Mouse (Mus musculus) retina, adult 2 months (tissue): ENCODE data around the gene Capg.
"Not testable (repeated sequence)": the region's sequence is repeated elsewhere in the genome, so short reads cannot be mapped to it uniquely, and the experiment has no call there.

ENCODE experiments used
- DNase-seq: peaks from one replicate; pipeline ENCODE4 v3.0.0-alpha.2; 2012; ENCODE audit warnings: low read depth, low spot score

Gene Capg

DNA sequence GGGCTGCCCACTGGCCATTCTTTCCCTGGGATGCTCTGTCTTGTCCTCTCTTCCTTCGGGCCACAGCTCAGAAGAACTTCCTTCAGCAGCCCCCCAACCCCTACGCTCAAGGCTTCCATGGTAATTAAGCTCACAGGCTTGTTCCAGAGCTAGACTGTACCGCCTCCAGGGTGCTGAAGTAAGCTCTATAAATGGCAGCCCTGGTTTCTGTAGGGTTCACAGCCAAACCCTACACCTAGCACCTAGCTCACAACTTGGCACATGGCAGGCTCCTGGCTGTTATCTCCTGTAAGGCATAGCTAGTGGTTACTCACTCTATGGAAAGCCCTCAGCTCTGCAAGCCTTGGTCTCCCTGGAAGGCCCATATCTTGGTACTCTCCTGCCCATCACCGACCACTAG is 11.6 kb upstream of the Capg start:
- DNase-seq, result no peak

DNA sequence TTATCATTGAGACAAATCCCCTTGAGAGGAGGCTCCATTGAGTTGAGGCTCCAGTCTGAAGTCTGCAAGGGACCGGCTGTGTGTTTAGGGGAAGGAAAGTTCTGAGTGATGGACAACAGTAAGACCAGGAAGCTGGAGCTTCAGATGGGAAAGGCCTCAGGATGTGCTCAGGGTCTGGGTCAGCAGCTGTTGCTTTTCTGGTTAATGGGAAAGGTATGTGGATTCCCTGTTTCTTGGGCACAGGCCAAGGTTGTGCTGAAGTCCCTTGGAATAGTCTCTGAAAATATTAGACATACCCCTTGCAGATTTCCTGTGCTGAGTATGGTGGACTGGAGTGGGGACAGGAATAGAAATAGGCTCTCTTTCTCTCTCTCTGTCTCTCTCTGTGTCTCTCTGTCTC is 10.6 kb upstream of the Capg start:
- not testable (repeated sequence) for DNase-seq

GRCm38 (mm10) chr6:72534035-72534809 is 10.0 kb upstream of the Capg start:
- no peak for DNase-seq

GRCm38 (mm10) chr6:72535165-72535564 is 9.0 kb upstream of the Capg start:
- no peak for DNase-seq

GRCm38 (mm10) chr6:72537998-72538500 is 6.1 kb upstream of the Capg start:
- no peak for DNase-seq

DNA sequence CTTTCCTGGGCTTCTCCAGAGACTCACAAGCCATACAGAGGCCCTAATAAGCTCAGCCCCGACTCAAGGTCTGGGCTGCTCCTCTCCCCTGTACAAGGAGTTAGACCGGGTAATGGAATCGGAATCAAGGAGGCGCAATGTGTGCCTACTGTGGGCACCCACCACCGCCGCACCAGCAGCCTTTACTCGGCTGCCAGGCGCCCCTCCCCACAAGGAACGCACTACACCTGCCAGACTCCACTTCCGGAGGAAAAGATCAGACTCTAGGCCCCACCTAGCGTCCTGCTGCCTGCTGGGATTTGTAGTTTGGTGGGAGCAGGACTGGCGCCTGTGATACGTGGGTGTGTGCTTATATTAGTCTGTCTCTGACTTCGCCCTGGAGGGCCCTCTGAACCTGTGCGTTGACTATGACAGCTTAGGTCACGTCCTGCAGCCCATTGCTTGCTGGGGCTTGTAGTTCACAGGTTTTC is 5.6 kb upstream of the Capg start:
- DNase-seq, result peak; percentile 83

DNA sequence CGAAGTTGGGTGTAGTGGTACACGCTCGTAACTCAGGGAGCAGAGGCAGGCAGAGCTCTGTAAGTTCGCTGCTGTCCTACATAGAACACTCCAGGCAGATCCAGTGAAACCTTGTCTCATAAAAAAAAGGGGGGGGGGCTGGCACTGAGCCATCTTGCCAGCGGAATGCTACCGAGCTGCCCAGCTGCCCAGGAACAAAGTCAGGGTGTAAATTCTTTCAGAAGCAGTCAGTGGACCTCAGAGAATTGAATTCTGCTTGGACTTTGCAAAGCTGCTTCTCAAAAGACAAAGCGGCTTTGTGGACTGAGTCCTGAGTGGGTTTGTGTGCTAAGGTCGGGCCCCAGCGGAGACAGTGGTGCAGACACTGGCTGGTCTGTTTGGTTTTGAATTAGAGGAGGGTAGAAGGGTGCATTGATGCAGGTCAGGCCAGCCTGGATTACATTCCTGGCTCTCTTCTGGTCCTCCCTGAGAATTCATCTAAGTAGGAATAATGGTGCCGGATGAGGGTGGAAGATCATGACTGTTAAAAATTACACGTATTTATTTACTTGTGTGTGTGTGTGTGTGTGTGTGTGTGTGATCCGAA is 833 bp upstream of the Capg start:
- no peak for DNase-seq

DNA sequence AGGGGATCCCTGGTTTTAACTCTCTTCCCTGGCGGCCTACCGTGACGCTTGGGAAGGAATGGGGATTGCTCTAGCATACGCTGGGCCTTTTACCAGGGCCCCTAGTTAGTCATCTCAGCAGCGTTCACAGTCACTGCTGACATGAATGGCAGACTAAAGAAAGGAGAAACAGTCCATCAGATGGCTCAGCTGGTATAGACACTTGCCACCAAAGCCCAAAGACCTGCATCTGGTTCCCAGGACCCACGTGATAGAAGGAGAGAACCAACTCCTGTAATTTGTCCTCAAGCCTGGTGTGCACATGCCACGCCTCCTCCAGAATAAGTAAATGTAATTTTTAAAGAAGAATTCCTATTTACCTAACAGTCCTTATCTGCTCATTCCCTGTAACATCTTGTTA is 1.2 kb downstream of the Capg start:
- no peak for DNase-seq

DNA sequence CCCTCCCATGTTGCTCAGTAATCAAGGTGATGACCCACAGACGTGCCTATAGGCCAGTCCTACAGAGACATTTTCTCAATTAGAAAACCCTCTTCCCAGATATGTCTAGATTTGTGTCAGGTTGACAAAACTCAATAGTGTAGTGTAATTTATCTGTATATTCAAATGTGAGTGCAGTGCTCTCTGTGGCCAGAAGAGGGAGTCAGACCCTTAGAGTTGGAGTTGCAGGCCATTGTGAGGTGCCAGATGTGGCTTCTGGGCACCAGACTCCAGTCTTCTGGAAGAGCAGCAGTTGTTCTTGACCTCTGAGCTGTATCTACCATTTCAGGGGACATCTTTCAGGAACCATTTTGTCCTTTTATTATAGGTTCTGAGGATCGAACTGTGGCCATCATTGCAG is 2.9 kb downstream of the Capg start:
- DNase-seq, result no peak

DNA sequence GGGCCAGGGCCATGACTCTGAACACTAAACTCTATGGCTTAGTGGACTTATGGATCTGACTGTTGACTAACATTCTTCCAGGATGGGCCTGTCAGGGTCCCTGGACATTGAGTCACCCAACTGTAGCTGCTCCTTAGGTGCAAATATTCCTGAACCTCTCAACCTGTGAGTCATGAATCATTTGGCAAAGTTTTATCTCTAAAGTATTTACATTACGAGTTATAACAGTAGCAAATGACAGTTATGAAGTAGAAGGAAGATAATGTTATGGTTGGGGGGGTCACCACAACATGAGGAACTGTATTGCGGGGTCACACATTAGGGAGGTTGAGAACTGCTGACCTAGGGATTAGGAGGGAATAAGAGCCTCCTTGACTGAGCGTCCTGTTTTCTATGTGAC is 3.7 kb downstream of the Capg start:
- no peak for DNase-seq

- no peak for DNase-seq
Measured at GRCm38 (mm10) chr6:72549041-72549580, 4.9 kb downstream of the Capg start.

GRCm38 (mm10) chr6:72550025-72550424 is 5.8 kb downstream of the Capg start:
- DNase-seq, result no peak

- no peak for DNase-seq
Measured at GRCm38 (mm10) chr6:72550503-72551100, 6.4 kb downstream of the Capg start.

- DNase-seq, result no peak
Measured at GRCm38 (mm10) chr6:72552171-72553078, 8.2 kb downstream of the Capg start.

GRCm38 (mm10) chr6:72553079-72553412 is 8.9 kb downstream of the Capg start:
- DNase-seq, result no peak

DNA sequence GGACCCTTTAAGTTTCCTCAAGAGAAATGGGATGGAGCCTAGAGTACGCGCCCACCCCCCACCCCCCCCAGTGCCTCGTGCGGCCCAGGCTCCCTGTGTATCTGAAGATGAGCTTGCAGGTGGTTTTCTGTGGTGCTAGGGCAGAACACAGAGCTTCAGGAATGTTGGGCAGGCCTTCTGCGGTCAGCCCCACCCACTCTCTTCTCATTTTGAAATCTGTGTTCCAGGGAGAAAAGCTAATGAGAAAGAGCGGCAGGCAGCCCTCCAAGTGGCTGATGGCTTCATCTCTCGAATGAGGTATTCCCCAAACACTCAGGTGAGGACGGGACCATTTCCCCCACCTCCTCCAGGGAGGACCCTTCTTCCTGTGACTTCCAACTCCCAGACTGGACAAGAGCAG is 16.6 kb downstream of the Capg start:
- no peak for DNase-seq

DNA sequence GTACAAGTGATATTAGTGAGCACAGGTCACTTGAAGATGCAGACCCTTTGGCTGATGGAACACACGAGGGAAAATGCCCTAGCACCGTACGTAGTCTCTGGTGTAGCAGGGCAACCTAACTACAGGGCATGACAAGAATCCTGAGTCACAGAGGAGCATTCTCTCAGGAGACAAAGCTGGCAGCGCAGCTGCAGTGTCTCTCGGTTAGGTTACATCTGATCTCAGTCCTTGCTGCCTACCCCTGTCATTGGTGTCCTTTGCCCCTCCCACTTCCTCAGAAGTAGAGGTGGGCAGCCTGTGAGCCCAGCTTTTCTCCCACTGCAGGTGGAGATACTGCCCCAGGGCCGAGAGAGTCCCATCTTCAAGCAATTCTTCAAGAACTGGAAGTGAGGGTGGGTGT is 18.3 kb downstream of the Capg start:
- DNase-seq, result no peak

- DNase-seq, result no peak
Measured at GRCm38 (mm10) chr6:72562894-72563293, 18.7 kb downstream of the Capg start.

DNA sequence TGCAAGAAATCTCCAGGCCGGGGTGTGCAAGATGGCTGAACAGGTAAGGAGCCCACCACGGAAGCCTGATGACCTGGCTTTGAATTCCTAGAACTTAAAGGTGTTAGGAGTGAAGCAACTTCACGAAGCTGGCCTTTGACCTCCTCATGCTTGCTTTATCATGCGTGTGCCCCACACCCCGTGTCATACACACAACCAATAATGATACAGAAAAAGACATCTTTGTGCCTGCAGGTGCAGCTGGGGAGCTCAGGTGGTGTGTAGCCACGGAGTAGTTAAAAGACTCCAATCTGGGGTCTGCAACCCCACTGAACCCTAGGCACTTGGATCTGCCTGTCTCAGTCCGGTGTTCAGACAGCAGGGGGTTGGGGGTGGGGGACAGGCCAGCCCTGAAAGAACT is 21.3 kb downstream of the Capg start:
- DNase-seq, result no peak

DNA sequence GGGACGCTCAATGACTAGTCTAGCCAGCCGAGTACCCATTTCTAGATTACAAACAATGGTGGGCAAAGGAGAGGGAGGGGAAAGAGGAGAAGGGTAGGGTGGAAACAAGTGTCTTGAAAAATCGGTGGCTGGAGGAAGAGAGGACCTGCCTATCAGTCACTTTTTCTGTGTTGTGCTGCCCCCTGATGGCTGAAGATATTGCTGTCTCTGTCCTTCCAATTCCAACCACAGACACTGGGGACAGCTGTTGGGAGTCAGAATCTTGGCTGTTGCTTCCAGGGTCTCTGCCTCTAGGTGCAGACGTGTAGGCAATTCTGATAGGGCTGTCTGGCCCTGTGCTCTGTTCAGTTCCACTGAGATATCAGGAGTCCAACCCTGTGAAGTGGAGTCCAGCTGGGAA is 21.9 kb downstream of the Capg start:
- DNase-seq, result peak; percentile 67

DNA sequence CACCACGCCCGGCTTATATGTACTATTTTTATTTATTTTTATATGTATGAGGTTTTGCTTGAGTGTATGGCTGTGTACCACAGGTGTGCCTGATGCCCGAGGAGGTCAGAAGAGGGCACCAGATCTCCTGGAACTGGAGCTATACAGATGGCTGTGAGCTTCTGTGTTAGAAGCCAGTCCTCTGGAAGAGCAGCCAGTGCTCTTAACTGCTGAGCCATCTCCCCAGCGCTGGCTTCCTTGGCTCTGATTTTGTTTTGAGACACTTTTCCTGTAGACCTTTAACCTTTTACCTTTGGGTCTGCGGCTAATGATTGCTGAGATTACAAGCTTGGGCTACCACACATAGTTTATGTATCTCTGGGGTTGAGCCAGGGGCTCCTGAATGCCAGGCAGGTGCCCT is 23.3 kb downstream of the Capg start:
- DNase-seq, result no peak

- no peak for DNase-seq
Measured at GRCm38 (mm10) chr6:72568736-72569135, 24.5 kb downstream of the Capg start.
